Mouse (Mus musculus) ES-E14 (cell line): Measurements from ENCODE around the gene Pik3r6.

ENCODE experiments used
- HCFC1 ChIP-seq: IDR thresholded peaks from 2 replicates; pipeline ENCODE4 v1.6.1; 2012; ENCODE audit warnings: low read length, inconsistent platforms, borderline replicate concordance; ENCODE audit not compliant: insufficient read depth
- MAFK ChIP-seq: IDR thresholded peaks from 2 replicates; pipeline ENCODE4 v1.6.1; 2014; ENCODE audit warnings: mild to moderate bottlenecking, low read depth, low read length, inconsistent platforms; ENCODE audit not compliant: insufficient read depth

- TF ChIP-seq HCFC1 (no peak), MAFK (no peak)
These were observed 6.4 kb downstream of the Pik3r6 start for GRCm38 (mm10) chr11:68509194-68509593.
